Mouse (Mus musculus) thymus, postnatal 4 days (tissue): Measurements from ENCODE around the gene Suclg1.

Experiments
- DNase-seq: peaks from one replicate; pipeline ENCODE4 v3.0.0; 2021

Suclg1 gene

DNA sequence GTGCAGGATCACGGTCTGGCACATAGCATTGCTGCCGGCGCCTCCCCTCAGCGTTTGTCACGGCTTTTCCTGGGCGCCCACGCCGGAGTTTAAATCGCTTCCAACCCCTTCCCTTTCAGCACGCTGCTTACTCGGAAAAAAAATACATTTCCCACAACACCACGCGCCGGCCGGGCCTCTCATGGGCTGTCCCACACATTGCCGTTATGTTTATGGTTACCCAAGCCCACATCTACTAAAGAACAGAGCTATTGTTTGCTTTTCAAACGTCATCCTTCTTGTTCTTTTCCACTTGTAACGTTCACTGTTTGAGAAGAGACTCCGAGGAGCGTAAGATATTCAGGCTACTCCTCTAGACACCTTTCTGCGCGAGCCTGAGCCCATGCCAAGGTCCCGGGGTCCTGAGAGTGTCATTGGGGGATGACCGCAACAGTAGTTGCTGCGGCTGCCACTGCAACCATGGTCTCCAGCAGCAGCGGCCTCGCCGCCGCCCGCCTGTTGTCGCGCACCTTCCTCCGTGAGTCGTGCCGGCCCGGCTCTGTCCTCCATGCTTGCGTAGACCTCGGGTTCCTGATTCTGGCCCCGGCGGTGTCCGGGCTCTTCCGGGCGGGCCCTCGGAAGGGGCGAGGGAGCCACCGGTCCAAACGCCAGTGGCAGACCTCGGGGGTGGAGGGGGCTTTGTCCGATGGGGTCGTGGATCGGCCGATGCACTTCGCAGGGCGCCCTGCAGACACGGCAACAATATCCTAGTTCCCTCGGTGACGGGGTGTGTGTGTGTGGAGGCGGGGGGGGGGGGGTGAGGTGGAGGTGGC is at the start of gene Suclg1:
Gene Suclg1 (plus strand): TSS at position 146 of the 812 bp plus-strand sequence.
- DNase-seq = peak; percentile 85

- no peak for DNase-seq
These were observed 44.5 kb upstream of the Suclg1 start for GRCm38 (mm10) chr6:73203724-73204123.

DNA sequence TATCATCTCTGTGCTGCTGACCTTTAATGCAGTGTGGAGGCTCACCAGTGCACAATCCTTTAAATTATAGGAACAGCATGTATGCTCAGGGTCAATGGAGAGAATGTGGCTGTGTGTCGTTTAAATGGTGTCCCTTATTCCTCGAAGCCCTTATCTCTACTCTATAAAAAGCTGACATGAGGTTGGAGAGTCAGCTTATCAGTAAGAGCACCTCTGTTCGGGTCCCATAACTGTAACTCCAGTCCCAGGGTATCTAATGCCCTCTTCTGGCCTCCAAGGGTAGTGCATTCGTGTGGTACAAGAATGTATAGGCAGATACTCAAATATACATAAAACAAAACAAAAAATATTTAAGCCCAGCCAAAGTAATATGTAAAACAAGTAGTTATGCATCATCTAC is 43.2 kb upstream of the Suclg1 start:
- DNase-seq = peak; percentile 45

DNA sequence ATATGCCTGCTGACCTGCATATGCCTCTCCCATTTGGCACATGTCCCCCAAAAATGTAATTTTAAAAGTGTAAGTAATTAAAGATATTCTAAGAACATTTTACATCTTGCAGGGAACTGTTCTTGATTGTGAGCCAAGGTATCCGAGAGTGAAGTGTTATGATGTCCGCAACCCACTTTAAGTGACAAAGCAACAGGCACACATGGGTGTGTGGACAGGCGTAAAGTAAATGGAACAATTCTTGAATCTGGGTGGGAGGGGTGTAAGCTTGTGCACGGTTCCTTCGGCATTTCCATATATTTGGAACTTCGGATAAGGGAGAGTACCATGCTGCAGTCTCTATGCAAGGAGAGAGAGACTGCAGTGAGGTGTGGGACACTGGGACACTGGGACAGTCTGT is 38.6 kb upstream of the Suclg1 start:
- no peak for DNase-seq

- peak; percentile 38 for DNase-seq
These were observed 37.7 kb upstream of the Suclg1 start for GRCm38 (mm10) chr6:73210445-73210972.

DNA sequence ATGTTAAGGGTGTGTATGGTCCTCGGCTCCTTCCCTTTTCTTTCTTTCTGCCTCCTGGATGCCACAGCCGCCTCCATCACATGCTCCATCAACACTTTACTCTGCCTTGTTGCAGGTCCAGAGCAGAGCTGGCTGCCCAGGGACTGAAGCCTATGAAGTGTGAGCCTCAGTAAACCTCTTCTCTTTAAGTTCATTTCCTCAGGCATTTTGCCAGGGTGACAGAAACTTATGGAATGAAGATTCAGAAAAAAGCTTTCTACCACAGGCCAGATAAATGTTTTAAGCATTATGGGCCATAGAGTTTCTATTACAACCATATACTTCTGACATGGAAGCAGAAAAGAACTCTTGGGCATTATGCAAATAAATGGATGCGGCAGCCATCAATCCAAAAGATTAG is 37.1 kb upstream of the Suclg1 start:
- DNase-seq = no peak

- no peak for DNase-seq
These were observed 36.6 kb upstream of the Suclg1 start for GRCm38 (mm10) chr6:73211602-73212001.

DNA sequence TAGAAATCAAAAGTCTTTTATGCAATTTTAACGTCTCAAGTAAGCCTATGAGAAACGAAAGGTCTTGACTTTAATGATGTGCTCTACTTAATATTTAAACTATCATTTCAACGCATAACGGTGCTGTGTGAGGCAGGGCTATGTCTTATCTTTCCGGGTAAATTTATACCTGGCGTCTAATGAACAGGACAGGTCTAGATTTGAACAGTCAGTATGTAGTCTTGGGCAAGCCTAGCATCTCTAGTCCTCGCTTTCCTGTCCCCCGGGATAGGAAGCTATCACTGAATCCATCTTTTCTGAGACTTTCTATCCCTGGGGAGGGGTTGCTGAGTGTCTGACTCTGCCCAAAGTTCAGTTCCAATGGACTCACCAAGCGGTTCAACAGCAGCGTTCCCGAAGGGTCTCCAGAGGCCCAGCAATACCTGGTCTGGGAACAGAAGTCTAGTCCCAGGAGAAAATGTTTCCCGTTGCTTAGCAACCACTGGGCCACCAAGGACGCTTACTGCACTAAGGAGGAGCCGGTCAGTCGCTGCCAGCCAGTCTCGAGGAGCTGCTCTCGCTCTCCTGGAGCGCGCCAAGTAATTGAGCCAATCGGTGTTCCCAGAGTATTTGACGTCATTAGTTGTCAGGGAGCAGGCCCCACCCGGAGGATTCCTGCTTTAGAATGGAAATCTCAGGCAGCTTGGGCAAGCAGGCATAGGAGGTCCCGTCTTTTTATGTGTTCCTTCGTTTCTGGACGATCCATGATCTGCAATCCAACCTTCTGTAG is 26.8 kb upstream of the Suclg1 start, which contains the start of gene Dnah6:
Gene Dnah6 (minus strand): TSS at position 463 of the 769 bp plus-strand sequence.
- peak; percentile 60 for DNase-seq

GRCm38 (mm10) chr6:73221958-73222735 is 26.0 kb upstream of the Suclg1 start:
- peak; percentile 9 for DNase-seq

DNA sequence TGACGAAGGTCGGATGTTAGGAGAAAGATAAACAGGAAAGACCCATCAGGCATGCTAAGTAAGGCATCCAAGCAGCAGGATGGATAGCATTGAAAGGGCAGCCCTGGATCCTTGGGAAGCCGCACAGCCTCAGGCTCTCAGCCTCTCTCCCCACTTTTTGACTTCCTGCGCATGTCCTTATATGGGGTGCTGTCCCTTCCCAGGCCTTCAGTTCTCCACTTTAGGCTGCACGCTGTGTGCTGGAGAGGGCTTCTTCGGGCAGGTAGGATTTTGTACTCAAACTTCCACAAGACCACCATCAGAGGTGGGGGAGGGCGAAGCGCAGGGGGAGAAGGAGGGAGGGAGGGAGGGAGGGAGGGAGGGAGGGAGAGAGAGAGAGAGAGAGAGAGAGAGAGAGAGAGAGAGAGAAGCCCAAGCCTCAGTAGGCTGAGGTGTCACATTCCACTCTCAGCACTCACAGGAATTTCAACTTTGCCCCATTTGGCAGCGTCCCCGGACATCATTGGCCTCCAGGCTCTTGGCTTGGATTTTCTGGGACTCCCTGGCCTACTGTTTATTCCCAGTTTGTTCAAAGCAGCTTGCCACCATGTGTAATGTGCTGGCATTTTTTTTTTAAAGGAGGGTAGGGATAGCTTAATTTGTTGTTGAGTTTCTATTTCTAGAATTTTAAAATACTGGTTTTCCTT is 25.2 kb upstream of the Suclg1 start:
- DNase-seq = no peak

DNA sequence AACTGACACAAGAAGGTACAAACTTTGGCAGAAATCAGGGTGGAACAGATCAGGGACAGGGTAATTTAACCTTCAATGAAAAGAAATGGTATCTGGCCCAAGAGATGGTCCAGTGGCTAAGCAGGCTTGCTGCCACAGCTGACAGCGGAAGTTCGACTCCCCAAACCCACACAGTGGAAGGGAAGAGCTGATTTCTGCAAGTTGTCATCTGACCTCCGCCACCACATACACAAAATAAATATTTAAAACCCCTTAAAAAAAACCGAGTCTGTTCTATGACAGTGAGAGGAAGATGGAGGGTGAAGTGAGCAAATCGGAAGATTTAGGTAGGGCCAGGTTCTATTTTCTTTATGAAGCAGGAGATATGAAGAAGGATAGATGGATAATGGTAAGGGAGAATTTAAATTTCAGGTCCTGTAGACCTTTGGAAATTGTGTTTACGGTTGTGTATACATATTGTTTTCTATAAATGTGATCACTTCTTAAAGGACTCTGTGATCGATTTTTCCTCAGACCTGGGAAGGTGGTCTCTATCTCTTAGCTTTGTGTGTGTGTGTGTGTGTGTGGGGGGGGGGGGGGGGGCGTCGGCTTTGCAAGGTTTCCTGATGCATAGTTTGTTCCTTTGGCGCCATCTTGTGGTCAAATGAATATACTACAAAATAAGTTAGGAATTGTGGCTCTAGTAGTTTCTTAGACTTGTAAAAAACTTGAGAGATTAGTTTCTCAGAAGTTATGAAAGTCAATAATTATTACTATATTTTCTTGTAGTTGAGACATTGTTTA is 20.6 kb upstream of the Suclg1 start:
- no peak for DNase-seq

- DNase-seq = no peak
These were observed 19.8 kb upstream of the Suclg1 start for GRCm38 (mm10) chr6:73228408-73228807.

GRCm38 (mm10) chr6:73228881-73229280 is 19.3 kb upstream of the Suclg1 start:
- no peak for DNase-seq

DNA sequence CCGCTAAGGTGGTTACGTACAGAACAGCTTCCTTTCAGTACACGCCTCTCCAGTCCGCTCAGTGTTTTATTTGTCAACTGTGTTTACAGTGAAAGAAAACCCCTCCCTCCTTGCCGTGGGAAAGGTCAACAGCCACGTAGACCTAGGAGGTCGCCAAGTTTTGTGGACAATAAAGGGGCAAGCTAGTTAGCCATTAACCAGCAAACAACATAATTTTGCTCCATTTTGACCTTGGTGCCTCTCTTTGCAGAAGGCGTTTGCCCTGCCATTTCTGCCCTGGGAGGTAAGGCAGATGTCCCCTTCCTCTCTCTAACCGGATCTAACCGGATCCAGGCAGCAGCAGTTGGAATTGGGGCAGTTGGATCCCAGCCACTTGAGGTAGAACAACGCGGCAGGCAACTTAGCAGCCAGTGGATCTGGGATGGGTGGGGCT is 16.0 kb upstream of the Suclg1 start:
- DNase-seq = no peak

- DNase-seq = peak; percentile 57
These were observed 14.9 kb upstream of the Suclg1 start for GRCm38 (mm10) chr6:73233202-73233726.

DNA sequence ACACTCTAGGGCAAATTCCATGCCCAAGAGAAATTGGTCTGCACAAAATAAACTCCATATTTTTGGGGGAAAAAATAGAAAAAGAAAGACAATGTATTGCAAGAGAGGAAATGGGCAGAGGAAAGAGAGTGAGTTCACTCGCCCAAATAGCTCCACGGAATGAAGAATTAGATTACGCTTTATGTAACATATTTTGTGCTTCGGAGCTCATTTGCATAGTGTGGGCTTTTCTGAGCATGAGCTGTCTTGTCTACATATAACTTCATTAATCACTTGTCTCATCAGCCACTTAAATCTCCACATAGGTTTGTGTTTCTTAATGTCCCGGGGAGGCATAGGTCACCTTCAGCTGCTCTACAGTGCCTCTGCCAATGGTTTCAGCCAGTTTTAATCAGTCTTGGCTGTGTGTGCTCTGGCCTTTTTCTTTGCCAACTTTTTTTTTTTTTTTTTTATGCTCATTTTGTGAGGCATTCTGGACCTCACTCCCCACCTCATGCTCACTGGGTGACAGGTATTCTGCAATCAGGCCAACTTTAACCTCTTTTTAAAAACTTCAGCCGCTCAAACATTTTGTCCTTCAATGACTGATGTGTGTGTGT is 13.8 kb upstream of the Suclg1 start:
- no peak for DNase-seq

- DNase-seq = no peak
These were observed 12.5 kb upstream of the Suclg1 start for GRCm38 (mm10) chr6:73235650-73236049.

GRCm38 (mm10) chr6:73246821-73247220 is 1.4 kb upstream of the Suclg1 start:
- DNase-seq = no peak

- DNase-seq = peak; percentile 63
These were observed 730 bp upstream of the Suclg1 start for GRCm38 (mm10) chr6:73247452-73247851.

- DNase-seq = no peak
These were observed 854 bp downstream of the Suclg1 start for GRCm38 (mm10) chr6:73249049-73249422.

DNA sequence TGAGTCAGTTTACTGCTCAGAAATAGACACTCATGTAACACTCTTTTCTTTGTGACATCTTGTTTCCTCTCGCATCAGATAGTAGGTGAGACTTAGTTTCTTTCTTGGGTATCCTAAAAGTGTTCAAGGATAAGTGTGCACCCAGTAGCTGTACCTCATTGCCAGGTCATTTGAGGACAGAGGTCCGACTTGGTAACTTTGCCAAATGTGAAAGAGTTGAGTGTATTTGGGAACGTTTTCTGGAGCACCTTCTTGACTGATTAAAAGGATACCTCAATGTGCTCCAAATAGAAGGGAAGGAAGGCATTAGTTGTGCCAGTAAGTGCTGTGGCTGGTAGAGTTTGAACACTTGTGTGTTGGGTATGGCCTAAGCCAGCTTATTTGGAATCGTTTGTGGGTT is 1.7 kb downstream of the Suclg1 start:
- DNase-seq = no peak
